In genomic region chr4:148504497-148504959, GRCm38 (mm10) we compare ENCODE assay signal across 10 mouse cellular contexts. TPM values are rescaled to one million over a fixed set of nuclear protein-coding genes. Genes with fewer than 3 reads are reported as not detected.
DNase-seq lines count a peak whose midpoint lies in the region; ATAC-seq lines count a peak whose summit lies in the region.
"Had no signal": no experiment of that assay in that cellular context is flagged by ENCODE, and none has a peak within 500 bp of the region (broad histone marks: within the 10 kb centered on the region; RNA-seq: fewer than 3 reads in every experiment).

No protein-coding gene starts in this region.

- whole genome bisulfite sequencing in hindbrain, embryonic 13.5 days: 52% methylated on average over 8 of the region's 8 CpGs
- WGBS in hindbrain, embryonic 12.5 days: 75% methylated on average over 8 of the region's 8 CpGs
- 80% methylated on average over 8 of the region's 8 CpGs for WGBS in embryonic facial prominence, embryonic 10.5 days

- H3K36me3 ChIP-seq in hindbrain, embryonic 13.5 days: peaks cover 82% of the 10 kb centered on the region
- H3K36me3 ChIP-seq in hindbrain, embryonic 12.5 days: peaks cover 75% of the 10 kb centered on the region
- peaks cover 92% of the 10 kb centered on the region for H3K36me3 ChIP-seq in embryonic facial prominence, embryonic 10.5 days (replicated peaks)

- no peak overlapping the region for H3K4me2 ChIP-seq in hindbrain, embryonic 13.5 days
- H3K4me2 ChIP-seq in hindbrain, embryonic 12.5 days (replicated peaks): no peak overlapping the region

- peak; percentile 31 for DNase-seq in adrenal gland, postnatal 25 days
- peak; percentile 43 for DNase-seq in gastrocnemius, postnatal 10 days
- DNase-seq in kidney, postnatal 10 days: peak; percentile 67
- peak; percentile 33 for DNase-seq in lung, postnatal 14 days
- no peak for DNase-seq in embryonic facial prominence, embryonic 10.5 days (ENCODE audit: low spot score)
- no peak for DNase-seq in left cerebral cortex, adult 8-10 months (ENCODE audit: low spot score in 2 of 2)

- no peak overlapping the region for H3K4me3 ChIP-seq in hindbrain, embryonic 13.5 days
- H3K4me3 ChIP-seq in hindbrain, embryonic 12.5 days: no peak overlapping the region
- H3K4me3 ChIP-seq in embryonic facial prominence, embryonic 10.5 days: no peak overlapping the region

- no peaks in the 10 kb centered on the region; the same call in 1 of the 2 replicates for H3K9me3 ChIP-seq in hindbrain, embryonic 13.5 days
- no peaks in the 10 kb centered on the region for H3K9me3 ChIP-seq in hindbrain, embryonic 12.5 days (replicated peaks)
- no peaks in the 10 kb centered on the region for H3K9me3 ChIP-seq in embryonic facial prominence, embryonic 10.5 days

- H3K27me3 ChIP-seq in hindbrain, embryonic 13.5 days: no peaks in the 10 kb centered on the region
- no peaks in the 10 kb centered on the region for H3K27me3 ChIP-seq in hindbrain, embryonic 12.5 days
- no peaks in the 10 kb centered on the region for H3K27me3 ChIP-seq in embryonic facial prominence, embryonic 10.5 days (replicated peaks; ENCODE audit: low read depth, poor library complexity, severe bottlenecking)
- H3K27me3 ChIP-seq: CH12.LX had no signal

- H3K4me1 ChIP-seq in hindbrain, embryonic 13.5 days (replicated peaks): peaks cover 15% of the 10 kb centered on the region
- H3K4me1 ChIP-seq in hindbrain, embryonic 12.5 days: no peaks in the 10 kb centered on the region
- peaks cover 3% of the 10 kb centered on the region; the same call in 1 of the 2 replicates for H3K4me1 ChIP-seq in embryonic facial prominence, embryonic 10.5 days

- 0 out of 2 replicates have a peak overlapping the region, but pooled peaks have one; percentile 18 for H3K27ac ChIP-seq in hindbrain, embryonic 13.5 days
- H3K27ac ChIP-seq in hindbrain, embryonic 12.5 days: no peak overlapping the region
- H3K27ac ChIP-seq in embryonic facial prominence, embryonic 10.5 days (replicated peaks): no peak overlapping the region

- H3K9ac ChIP-seq in hindbrain, embryonic 13.5 days: no peak overlapping the region
- H3K9ac ChIP-seq in hindbrain, embryonic 12.5 days: no peak overlapping the region

- peak; percentile 54; the same call in 1 of the 2 replicates for ATAC-seq in hindbrain, embryonic 13.5 days (ENCODE audit: low FRiP score)
- ATAC-seq in hindbrain, embryonic 12.5 days (ENCODE audit: low FRiP score): no peak

RNA-seq across cellular contexts. Expression of gene Angptl7, which starts 4.3 kb away (rescaled TPM):
- 0.30 and 0.54 TPM in 2 replicates for polyA plus RNA-seq in hindbrain, embryonic 13.5 days (2015; fragmentation: Nextera tagmentation; extraction: Ambion mirVana)
- 0.35 and 0.38 TPM in 2 replicates for polyA plus RNA-seq in hindbrain, embryonic 12.5 days (2016; fragmentation: Nextera tagmentation; extraction: Ambion mirVana)
- total RNA-seq in adrenal gland, postnatal 25 days (2021): 0.52 and 1.3 TPM in 2 replicates
- total RNA-seq in gastrocnemius, postnatal 10 days (2021): 10 to 100 TPM in 1 of 2 experiments, 1 to 10 TPM in 1; 3.8 to 24.4 TPM
- 0.23 and 0.37 TPM in 2 replicates for polyA plus RNA-seq in embryonic facial prominence, embryonic 10.5 days (2016; fragmentation: Nextera tagmentation; extraction: Ambion mirVana)
- under 1 TPM; 0.50 to 0.84 (median 0.73) TPM for total RNA-seq in left cerebral cortex, adult 8-10 months (2022)
- total RNA-seq: CH12.LX; common myeloid progenitor, adult 5-6 weeks had no signal

RNA-seq across cellular contexts. Expression of gene Exosc10, which starts 53.7 kb away (rescaled TPM):
- 81.6 and 87.6 TPM in 2 replicates for polyA plus RNA-seq in hindbrain, embryonic 13.5 days (2015; fragmentation: Nextera tagmentation; extraction: Ambion mirVana)
- polyA plus RNA-seq in hindbrain, embryonic 12.5 days (2016; fragmentation: Nextera tagmentation; extraction: Ambion mirVana): 92.3 and 97.6 TPM in 2 replicates
- total RNA-seq in adrenal gland, postnatal 25 days (2021): 54.7 and 55.2 TPM in 2 replicates
- total RNA-seq in gastrocnemius, postnatal 10 days (2021): 10 to 100 TPM; 27.0 to 32.7 TPM
- 98.8 and 108 TPM in 2 replicates for polyA plus RNA-seq in embryonic facial prominence, embryonic 10.5 days (2016; fragmentation: Nextera tagmentation; extraction: Ambion mirVana)
- 10 to 100 TPM; 47.1 to 49.6 (median 48.2) TPM for total RNA-seq in left cerebral cortex, adult 8-10 months (2022)

RNA-seq across cellular contexts. Expression of gene Mtor, which starts 56.1 kb away (rescaled TPM):
- polyA plus RNA-seq in hindbrain, embryonic 13.5 days (2015; fragmentation: Nextera tagmentation; extraction: Ambion mirVana): 23.0 and 23.7 TPM in 2 replicates
- polyA plus RNA-seq in hindbrain, embryonic 12.5 days (2016; fragmentation: Nextera tagmentation; extraction: Ambion mirVana): 30.2 and 31.9 TPM in 2 replicates
- total RNA-seq in adrenal gland, postnatal 25 days (2021): 61.0 and 81.2 TPM in 2 replicates
- 10 to 100 TPM; 26.3 to 30.6 TPM for total RNA-seq in gastrocnemius, postnatal 10 days (2021)
- polyA plus RNA-seq in embryonic facial prominence, embryonic 10.5 days (2016; fragmentation: Nextera tagmentation; extraction: Ambion mirVana): 20.7 and 23.7 TPM in 2 replicates
- 10 to 100 TPM; 85.6 to 96.1 (median 92.3) TPM for total RNA-seq in left cerebral cortex, adult 8-10 months (2022)

RNA-seq across cellular contexts. Expression of gene Ubiad1, which starts 60.0 kb away (rescaled TPM):
- 17.7 and 19.1 TPM in 2 replicates for polyA plus RNA-seq in hindbrain, embryonic 13.5 days (2015; fragmentation: Nextera tagmentation; extraction: Ambion mirVana)
- polyA plus RNA-seq in hindbrain, embryonic 12.5 days (2016; fragmentation: Nextera tagmentation; extraction: Ambion mirVana): 20.4 and 22.2 TPM in 2 replicates
- 20.9 and 21.5 TPM in 2 replicates for total RNA-seq in adrenal gland, postnatal 25 days (2021)
- 1 to 10 TPM; 7.5 to 9.2 TPM for total RNA-seq in gastrocnemius, postnatal 10 days (2021)
- polyA plus RNA-seq in embryonic facial prominence, embryonic 10.5 days (2016; fragmentation: Nextera tagmentation; extraction: Ambion mirVana): 22.9 and 23.6 TPM in 2 replicates
- total RNA-seq in left cerebral cortex, adult 8-10 months (2022): 10 to 100 TPM in 1 of 4 experiments, 1 to 10 TPM in 3; 7.9 to 10.3 (median 8.9) TPM

Comparison
In these comparisons a context has a peak if more than half of its experiments do, and no peak if none do; other contexts are left out.
1. DNase-seq: peak in adrenal gland, postnatal 25 days (single experiment), gastrocnemius, postnatal 10 days (single experiment), kidney, postnatal 10 days (single experiment) and lung, postnatal 14 days (single experiment); none in embryonic facial prominence, embryonic 10.5 days (single experiment) and left cerebral cortex, adult 8-10 months (0 of 2).